Mouse (Mus musculus) spleen, postnatal 4 days (tissue): ENCODE measurements at regions not wholly inside any gene's neighbourhood (a gene's known extent, or its start where the extent isn't known, plus 50 kb on each side); places are given as distances from the start of the nearest gene placed in this dataset.

Experiments
- DNase-seq, 2 experiments: peaks; one replicate each; pipeline ENCODE4 v3.0.0; 2022; ENCODE audit warnings: low spot score in 2 of 2

- no peak for DNase-seq
These were observed 454.9 kb upstream of the Tle4 start for GRCm38 (mm10) chr19:15052642-15053239.

GRCm38 (mm10) chr19:15047896-15048295, 450.0 kb upstream of the Tle4 start:
- no peak for DNase-seq

DNA sequence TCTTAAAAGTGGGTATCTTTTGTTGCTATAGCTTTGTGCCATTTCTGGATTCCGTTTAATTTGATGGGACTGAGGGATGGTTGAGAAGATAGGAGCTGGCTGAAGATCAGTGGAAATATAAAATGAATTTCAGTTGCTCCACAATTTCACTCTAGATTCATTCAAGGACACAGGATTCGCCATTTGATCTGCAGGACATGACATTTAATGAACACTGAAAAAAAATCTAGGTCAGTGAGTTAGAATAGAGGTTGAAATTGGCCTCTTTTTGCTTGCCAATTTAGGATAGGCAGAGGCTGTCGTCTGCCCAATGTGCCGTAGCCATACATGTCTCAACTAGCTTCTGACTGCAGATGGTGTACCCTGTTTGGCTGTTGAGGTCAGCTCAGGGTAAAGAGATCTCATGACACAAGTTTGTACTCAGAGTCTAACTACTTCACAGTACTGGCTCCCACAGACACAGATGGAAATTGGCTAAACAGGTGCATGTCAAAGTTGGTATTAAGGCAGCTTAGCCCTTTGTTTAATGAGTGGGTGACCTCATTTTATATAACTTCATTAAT, 449.5 kb upstream of the Tle4 start:
- DNase-seq: no peak

DNA sequence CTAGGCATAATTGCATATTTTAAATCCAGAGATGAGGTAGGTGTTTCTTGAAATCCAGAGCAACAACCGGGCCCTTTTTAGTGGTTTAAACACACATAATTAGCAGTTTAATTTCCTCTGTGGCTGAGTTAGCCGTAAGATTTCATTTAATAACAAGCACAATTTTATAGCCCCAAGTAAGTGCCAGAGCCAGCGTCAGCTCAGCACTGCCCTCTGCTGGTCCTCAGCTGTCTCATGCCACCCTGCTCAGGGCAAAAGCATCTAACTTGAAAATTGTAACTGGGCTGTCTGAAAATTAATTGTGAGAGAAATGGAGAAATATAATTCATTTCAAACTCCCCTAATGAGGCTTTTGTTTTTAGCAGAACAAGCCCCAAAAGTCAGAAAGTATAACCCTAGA, 437.7 kb upstream of the Tle4 start:
- peak; percentile 18 to 69 for DNase-seq

- no peak for DNase-seq
These were observed 436.1 kb upstream of the Tle4 start for GRCm38 (mm10) chr19:15033921-15034320.

DNA sequence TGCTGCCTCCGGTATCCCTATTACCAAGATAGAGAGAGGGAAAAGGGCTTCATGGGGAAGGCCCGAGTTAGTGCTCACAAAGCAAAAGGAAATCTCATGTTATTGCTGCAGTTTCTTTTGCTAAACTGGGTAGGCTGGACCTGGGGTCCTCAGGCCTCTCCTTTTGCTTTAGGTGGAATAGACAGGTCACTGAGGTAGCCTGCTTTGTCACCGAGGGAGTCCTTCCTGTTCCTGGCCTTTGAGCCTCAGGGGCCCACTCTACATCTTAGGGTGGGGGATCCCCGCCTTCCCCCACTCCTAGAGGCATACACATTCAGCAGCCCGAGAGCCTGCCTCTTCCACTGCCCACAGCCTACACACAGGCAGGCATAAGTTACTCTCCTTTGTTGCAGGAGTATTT, 435.5 kb upstream of the Tle4 start:
- no peak for DNase-seq

DNA sequence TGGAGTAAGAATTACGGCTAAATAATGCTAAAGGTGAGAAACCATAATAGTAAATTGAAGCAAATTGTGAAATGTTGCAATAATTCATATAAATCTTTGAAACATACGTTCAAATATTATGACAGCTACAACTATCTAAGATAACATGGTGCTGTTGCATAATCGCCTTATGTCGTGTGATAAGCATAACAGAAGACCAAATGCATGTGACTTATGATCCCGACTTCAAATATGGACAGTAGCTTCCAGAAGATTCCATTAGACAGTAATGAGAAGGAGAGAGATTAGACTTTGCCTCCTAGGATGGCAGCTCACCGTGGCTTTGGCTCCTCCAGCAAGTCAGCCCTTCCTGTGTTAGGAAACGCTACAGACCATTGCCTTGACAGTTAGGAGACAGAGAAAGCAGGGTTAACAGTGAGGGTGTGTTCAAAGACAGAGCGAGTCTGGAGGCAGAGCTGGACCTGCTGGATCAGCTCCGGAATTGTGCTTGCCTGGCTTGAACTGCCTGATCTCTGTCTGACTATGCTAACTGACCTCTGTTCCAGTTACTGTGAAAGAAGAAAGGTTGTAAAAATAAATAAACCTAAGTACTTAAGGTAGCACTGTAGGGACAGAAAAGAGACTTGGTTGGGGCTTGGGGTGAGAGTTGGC, 434.6 kb upstream of the Tle4 start:
- no peak for DNase-seq

- no peak for DNase-seq
These were observed 433.6 kb upstream of the Tle4 start for GRCm38 (mm10) chr19:15031483-15031882.

DNA sequence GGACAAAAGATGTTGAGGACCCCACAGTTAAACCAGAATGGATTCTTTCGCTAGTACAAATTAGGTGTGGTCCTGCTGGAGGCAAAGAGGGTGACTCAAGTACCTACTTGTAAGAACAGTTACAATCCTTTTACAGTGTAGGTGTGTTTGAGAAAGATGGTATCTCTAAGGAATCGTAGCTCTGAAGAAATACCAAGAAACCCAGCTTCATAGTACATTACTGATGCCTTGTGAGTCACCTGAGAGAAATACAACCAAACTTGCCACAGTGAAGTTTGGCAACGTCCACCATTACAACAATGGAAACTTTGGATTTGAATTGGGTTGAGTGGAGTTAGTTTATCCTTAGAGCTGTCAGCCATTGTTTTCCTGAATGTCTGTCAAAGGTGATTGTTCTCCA, 405.7 kb upstream of the Tle4 start:
- no peak for DNase-seq

DNA sequence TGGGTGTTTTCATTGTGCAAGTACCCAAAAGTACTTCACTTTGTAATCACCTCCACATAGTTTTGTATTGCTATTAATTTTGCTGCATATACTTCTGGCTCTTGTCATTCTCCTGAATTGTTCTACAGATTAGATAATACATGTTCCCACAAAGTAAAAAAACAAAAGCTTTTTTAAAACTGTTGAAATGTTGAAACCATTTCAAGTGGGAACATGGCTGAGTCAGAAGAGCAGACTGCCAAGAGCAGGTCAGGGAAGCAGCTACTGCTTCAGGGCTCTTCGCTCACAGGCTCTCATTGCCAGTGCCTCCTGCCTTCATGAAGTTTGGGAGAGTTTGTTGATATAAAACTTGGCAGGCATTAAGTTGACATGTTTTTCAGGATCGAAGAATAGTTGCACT, 395.5 kb upstream of the Tle4 start:
- DNase-seq: no peak

DNA sequence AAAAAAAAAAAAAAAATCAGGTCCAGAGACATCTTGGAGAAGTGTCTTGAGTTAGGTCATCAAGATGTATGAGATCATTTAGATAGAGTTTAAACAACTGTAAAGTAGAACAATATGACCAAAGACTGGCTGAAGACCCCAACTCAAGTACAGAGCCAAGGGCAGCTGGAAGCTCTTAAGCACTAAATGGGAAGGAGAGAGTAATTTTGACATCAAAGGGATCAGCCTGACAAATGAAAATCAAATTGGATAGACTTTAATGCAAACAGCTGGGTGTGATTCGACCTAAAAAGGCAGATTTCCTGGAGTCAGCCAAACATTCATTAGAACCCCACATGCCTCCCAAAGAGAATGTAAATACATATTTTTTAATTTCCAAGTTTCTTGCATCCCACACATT, 372.3 kb upstream of the Tle4 start:
- DNase-seq: no peak

- DNase-seq: no peak
These were observed 370.4 kb upstream of the Tle4 start for GRCm38 (mm10) chr19:14968283-14968682.

- no peak for DNase-seq
These were observed 359.9 kb upstream of the Tle4 start for GRCm38 (mm10) chr19:14957727-14958126.

DNA sequence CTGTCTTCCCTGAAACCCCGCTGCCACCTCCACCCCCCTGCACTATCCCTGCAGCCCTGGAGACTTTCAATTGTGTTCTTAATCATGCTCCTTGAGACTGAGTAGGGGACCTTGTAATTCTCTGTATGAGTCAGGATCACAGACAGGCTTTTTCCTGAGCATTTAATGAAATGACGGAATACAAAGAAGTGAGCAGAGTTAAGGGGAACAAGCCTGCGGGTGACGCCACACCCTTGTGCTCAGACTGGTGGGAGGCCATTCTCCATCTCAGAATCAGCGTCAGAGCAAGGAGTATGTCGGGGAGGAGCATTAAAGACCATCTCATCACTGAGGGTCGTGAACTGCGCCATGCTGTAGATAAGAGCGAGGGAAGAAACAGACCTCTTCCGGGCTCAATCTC, 359.3 kb upstream of the Tle4 start:
- no peak for DNase-seq

- DNase-seq: no peak
These were observed 358.5 kb upstream of the Tle4 start for GRCm38 (mm10) chr19:14956392-14956791.

- DNase-seq: no peak
These were observed 358.1 kb upstream of the Tle4 start for GRCm38 (mm10) chr19:14955969-14956368.

- DNase-seq: no peak
These were observed 342.5 kb upstream of the Tle4 start for GRCm38 (mm10) chr19:14940207-14940952.

GRCm38 (mm10) chr19:14922238-14922637, 324.4 kb upstream of the Tle4 start:
- no peak for DNase-seq

DNA sequence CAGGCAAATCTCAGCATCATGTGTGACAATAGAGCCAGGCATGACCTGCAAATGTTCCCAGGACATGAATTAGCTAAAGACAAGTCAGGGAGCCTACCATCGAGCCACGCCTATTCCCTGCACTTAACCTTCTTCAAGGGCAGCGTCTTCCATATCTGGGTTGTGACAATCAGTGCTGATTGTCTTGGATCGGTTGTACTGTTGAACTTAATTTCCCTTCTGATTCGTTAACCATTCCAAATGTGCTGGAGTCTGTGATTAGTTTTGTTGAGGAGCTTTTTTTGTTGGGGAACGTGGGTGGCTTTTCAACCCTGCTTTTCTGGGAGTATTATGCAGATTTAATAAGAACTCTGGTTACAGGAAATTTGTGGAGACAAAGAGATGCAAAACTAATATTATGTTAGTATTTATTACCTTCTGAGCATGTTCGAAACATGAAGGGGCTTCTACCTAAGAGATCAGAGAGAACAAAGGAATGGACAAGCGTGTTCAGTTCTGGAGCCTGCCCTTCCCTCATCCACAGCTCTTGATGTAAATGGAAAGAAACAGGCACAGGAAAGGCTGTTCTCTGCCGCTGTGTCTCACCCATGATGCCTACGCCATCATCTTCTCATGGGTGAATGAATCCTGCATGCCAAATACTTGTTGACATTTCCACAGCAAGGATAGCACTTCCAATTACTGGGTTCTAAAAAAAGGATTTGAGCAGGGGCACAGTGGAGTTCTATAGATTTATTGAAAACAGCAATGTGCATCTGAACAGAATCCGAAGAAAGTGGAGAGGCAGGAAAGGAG, 313.4 kb upstream of the Tle4 start:
- no peak for DNase-seq

- DNase-seq: no peak
These were observed 297.0 kb upstream of the Tle4 start for GRCm38 (mm10) chr19:14894875-14895274.

DNA sequence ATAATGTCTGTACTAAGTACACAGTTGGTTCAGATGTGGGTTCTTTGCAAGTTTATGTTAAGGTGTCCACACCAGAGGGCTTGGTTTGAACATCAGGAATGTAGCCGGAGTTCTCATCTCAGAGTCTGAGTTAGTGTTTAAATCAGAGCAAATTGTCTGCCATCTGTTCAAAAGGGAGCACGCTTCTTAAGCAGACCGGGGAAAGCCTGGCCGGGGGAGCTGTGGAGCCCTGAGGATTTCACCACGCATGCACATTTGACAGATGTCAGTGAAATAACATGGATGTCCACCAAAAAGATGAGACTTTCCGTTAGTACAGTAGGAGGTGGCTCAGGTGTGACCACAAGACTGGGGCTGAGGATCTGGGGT, 294.5 kb upstream of the Tle4 start:
- no peak for DNase-seq
